Mouse (Mus musculus): ENCODE data around the gene Pten. TPM values are rescaled to one million over a fixed set of nuclear protein-coding genes. Genes with fewer than 3 reads are reported as not detected.

Gene Pten
- polyA plus RNA-seq (2012; rRNA removed), result 36.6 and 38.1 TPM in 2 replicates

DNA sequence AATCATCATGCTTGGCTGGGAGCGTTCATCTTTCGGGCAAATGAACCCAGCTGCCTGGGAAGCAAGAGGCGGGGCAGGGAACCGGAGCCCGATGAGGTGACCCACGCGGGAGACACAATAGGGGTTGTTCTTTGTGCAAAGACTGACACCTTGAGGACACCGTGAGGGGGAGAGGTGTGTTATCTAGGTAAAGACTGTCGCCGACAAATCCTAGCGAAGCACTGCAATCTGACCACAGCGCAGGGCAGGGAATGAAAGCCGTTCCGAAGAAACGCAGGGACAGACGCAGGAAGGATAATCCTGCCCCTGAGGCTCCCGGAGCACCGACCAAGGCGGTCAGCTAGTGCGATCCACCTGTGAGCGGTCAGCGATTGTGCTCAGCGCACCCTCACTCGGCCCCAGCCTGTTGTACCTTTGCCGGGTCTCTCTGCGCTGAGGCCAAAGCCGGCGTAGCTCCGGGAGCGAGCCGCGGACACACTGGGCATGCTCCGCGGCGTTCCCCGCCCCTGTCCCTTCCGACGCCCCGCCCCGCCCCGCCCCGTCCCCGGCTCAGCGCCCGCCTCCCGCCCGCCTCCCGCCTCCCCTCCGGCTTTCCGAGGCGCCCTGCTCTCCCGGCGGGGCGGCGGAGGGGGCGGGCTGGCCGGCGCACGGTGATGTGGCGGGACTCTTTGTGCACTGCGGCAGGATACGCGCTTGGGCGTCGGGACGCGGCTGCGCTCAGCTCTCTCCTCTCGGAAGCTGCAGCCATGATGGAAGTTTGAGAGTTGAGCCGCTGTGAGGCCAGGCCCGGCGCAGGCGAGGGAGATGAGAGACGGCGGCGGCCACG is at the start of gene Pten:
Gene Pten (plus strand): TSS at position 598 of the 826 bp plus-strand sequence.
- H3K4me1 ChIP-seq (ENCODE audit: control insufficient read depth, insufficient read depth, low read length), result peaks cover 6% of the 10 kb centered on the region
- no peaks in the 10 kb centered on the region for H3K27me3 ChIP-seq (ENCODE audit: control insufficient read depth, insufficient read depth, low read length)
- WGBS, result under 1% methylated on average over 63 of the region's 77 CpGs
- TF ChIP-seq CTCF (IDR thresholded peaks at IDR 0.05; ENCODE audit: borderline replicate concordance, insufficient read depth, low read depth, low read length) (no peak), POLR2A (IDR thresholded peaks at IDR 0.05; ENCODE audit: borderline replicate concordance, insufficient read depth, low read length) (peak; percentile 78)
- peak within 1 kb of the TSS; percentile 91 for H3K4me3 ChIP-seq (replicated peaks; ENCODE audit: insufficient read depth, low read depth, low read length)
- DNase-seq, result peak; percentile 97 to 98
- H3K27ac ChIP-seq (ENCODE audit: insufficient read depth, low read length), result peak within 1 kb of the TSS; percentile 86

GRCm38 (mm10) chr19:32708996-32709395 is 48.3 kb upstream of the Pten start:
- no peaks in the 10 kb centered on the region for H3K27me3 ChIP-seq (ENCODE audit: control insufficient read depth, insufficient read depth, low read length)
- no peak for DNase-seq
- H3K4me3 ChIP-seq (replicated peaks; ENCODE audit: insufficient read depth, low read depth, low read length), result no peak overlapping the region
- H3K27ac ChIP-seq (ENCODE audit: insufficient read depth, low read length), result no peak overlapping the region
- peaks cover 7% of the 10 kb centered on the region; the same call in 1 of the 2 replicates for H3K4me1 ChIP-seq (ENCODE audit: control insufficient read depth, insufficient read depth, low read length)
- TF ChIP-seq CTCF (IDR thresholded peaks at IDR 0.05; ENCODE audit: borderline replicate concordance, insufficient read depth, low read depth, low read length) (no peak), POLR2A (IDR thresholded peaks at IDR 0.05; ENCODE audit: borderline replicate concordance, insufficient read depth, low read length) (no peak)
- 77% methylated on average over 5 of the region's 5 CpGs for WGBS

DNA sequence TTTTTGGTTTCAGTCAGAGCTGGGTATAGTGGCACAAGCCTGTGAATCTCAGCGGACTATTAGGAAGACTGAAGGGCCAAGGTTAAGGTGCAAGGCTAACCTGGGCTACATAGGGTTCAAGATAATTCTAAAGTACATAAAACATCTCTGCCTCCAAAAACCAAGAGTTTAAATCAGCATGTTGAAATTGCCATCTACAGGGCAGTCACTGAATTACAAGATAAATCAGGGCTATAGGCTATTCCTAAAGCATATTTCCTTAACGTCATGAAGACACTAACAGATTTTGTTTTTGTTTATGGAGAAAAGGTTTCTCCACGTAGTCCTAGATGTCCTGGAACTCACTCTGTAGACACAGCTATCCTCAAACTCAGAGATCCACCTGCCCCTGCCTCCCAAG is 47.0 kb upstream of the Pten start:
- no peak overlapping the region for H3K4me3 ChIP-seq (replicated peaks; ENCODE audit: insufficient read depth, low read depth, low read length)
- TF ChIP-seq CTCF (IDR thresholded peaks at IDR 0.05; ENCODE audit: borderline replicate concordance, insufficient read depth, low read depth, low read length), result 0 out of 2 replicates have a peak, but pooled peaks have one; percentile 0
- no peak for TF ChIP-seq POLR2A (IDR thresholded peaks at IDR 0.05; ENCODE audit: borderline replicate concordance, insufficient read depth, low read length)
- H3K27ac ChIP-seq (ENCODE audit: insufficient read depth, low read length), result no peak overlapping the region
- H3K4me1 ChIP-seq (ENCODE audit: control insufficient read depth, insufficient read depth, low read length), result peaks cover 7% of the 10 kb centered on the region; the same call in 1 of the 2 replicates
- DNase-seq, result peak in 1 of 2 experiments; percentile 22
- 45% methylated on average over 3 of the region's 3 CpGs for WGBS
- H3K27me3 ChIP-seq (ENCODE audit: control insufficient read depth, insufficient read depth, low read length), result no peaks in the 10 kb centered on the region

DNA sequence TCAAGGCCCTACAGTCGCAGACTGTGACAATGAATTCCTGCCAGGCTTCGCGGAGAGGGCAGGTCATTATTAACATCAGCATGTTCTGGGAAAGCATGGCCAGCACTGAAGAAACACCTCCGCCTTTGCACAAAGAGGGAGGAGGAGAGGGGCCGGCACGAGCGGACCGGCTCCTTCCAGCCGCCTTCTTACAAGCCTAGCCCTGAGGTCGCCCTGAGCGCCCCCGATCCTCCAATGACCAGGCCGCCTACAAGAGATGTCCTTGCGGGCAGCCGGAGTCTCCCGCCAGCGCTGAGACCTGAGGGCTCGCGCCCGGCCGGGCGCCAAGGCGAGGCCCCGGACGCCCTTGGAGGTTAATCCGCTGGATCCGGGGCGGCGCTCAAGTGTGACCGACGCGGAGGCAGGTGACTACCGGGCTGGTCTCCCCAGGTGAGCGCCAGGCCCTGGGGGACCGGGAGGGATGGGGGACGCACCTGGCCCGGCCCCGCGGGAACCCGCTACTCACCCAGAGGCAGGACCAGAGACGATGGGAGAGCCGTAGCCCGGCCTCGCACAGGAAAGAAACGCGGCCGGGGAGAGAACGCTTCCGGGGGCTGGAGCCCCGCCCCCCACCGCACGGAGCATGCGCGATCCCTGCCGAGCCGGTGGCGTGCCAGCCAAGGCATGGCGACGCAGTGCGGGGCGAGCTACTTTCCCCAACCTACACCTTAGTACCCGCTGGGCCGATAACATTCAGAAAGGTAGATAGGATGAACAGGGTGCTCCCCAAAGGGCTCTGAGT is 45.3 kb upstream of the Pten start:
- DNase-seq, result peak; percentile 92 to 94
- WGBS, result under 1% methylated on average over 63 of the region's 63 CpGs
- Histone ChIP-seq H3K27ac (ENCODE audit: insufficient read depth, low read length) (peak overlapping the region; percentile 95), H3K4me3 (replicated peaks; ENCODE audit: insufficient read depth, low read depth, low read length) (peak overlapping the region; percentile 94), H3K4me1 (ENCODE audit: control insufficient read depth, insufficient read depth, low read length) (peaks cover 7% of the 10 kb centered on the region; the same call in 1 of the 2 replicates), H3K27me3 (ENCODE audit: control insufficient read depth, insufficient read depth, low read length) (no peaks in the 10 kb centered on the region)
- no peak for TF ChIP-seq CTCF (IDR thresholded peaks at IDR 0.05; ENCODE audit: borderline replicate concordance, insufficient read depth, low read depth, low read length)
- TF ChIP-seq POLR2A (IDR thresholded peaks at IDR 0.05; ENCODE audit: borderline replicate concordance, insufficient read depth, low read length), result peak; percentile 98

DNA sequence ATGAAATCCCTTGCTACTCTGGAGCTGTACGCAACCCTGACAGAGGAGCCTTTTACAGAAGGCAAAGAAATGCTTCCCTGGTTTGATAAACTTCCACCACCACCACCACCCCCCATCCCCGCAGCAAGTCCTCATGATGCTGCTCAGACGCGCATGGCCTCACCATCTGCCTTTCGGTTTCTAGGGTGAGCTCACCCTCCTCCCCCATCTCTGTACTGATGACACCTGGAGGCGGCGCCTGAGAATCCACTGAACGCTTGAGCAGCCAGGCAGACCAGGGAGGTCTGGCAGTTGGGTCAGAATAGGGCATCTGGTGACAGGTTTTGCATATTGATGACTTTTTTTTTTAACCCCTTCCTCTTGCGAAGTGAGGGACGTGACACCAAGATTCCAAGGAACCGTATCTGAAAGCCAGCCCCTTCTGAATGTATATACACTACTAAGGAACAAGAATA is 44.7 kb upstream of the Pten start:
- Histone ChIP-seq H3K27me3 (ENCODE audit: control insufficient read depth, insufficient read depth, low read length) (no peaks in the 10 kb centered on the region), H3K4me3 (replicated peaks; ENCODE audit: insufficient read depth, low read depth, low read length) (peak overlapping the region; percentile 94), H3K4me1 (ENCODE audit: control insufficient read depth, insufficient read depth, low read length) (peaks cover 7% of the 10 kb centered on the region; the same call in 1 of the 2 replicates), H3K27ac (ENCODE audit: insufficient read depth, low read length) (peak overlapping the region; percentile 95)
- 1% methylated on average over 11 of the region's 11 CpGs for WGBS
- TF ChIP-seq POLR2A (IDR thresholded peaks at IDR 0.05; ENCODE audit: borderline replicate concordance, insufficient read depth, low read length) (no peak; the same call in 1 of the 2 replicates), CTCF (IDR thresholded peaks at IDR 0.05; ENCODE audit: borderline replicate concordance, insufficient read depth, low read depth, low read length) (no peak)
- DNase-seq, result peak; percentile 86 to 93

DNA sequence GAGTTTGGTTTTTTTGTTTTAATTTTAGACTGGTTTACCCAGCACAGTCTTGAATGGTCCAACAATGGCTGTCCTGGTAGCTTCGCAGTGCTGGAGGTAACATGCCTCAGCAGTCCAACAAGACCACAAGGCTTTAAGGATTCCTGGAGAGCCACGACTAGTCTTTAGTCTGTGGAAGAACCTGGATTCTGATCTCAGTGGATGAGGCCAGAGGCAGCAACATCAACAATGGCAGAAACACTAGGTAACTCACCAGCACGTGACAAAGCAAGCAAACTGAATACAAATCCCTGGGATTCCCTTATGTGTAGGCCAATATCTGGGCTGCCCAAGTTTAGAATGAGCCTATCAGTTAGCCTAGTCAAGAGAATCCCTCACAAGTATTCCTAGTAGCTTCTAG is 43.8 kb upstream of the Pten start:
- Histone ChIP-seq H3K27me3 (ENCODE audit: control insufficient read depth, insufficient read depth, low read length) (no peaks in the 10 kb centered on the region), H3K27ac (ENCODE audit: insufficient read depth, low read length) (peak overlapping the region; percentile 55), H3K4me3 (replicated peaks; ENCODE audit: insufficient read depth, low read depth, low read length) (no peak overlapping the region), H3K4me1 (ENCODE audit: control insufficient read depth, insufficient read depth, low read length) (peaks cover 7% of the 10 kb centered on the region; the same call in 1 of the 2 replicates)
- peak in 1 of 2 experiments; percentile 8 for DNase-seq
- 70% methylated on average over 3 of the region's 3 CpGs for WGBS
- TF ChIP-seq POLR2A (IDR thresholded peaks at IDR 0.05; ENCODE audit: borderline replicate concordance, insufficient read depth, low read length), result no peak
- TF ChIP-seq CTCF (IDR thresholded peaks at IDR 0.05; ENCODE audit: borderline replicate concordance, insufficient read depth, low read depth, low read length), result no peak

- Histone ChIP-seq H3K27ac (ENCODE audit: insufficient read depth, low read length) (no peak overlapping the region), H3K4me3 (replicated peaks; ENCODE audit: insufficient read depth, low read depth, low read length) (no peak overlapping the region), H3K27me3 (ENCODE audit: control insufficient read depth, insufficient read depth, low read length) (no peaks in the 10 kb centered on the region), H3K4me1 (ENCODE audit: control insufficient read depth, insufficient read depth, low read length) (peaks cover 7% of the 10 kb centered on the region; the same call in 1 of the 2 replicates)
- 1% methylated on average over 3 of the region's 3 CpGs for WGBS
- TF ChIP-seq CTCF (IDR thresholded peaks at IDR 0.05; ENCODE audit: borderline replicate concordance, insufficient read depth, low read depth, low read length) (peak; percentile 97), POLR2A (IDR thresholded peaks at IDR 0.05; ENCODE audit: borderline replicate concordance, insufficient read depth, low read length) (no peak)
- peak; percentile 83 to 86 for DNase-seq
These were observed 42.1 kb upstream of the Pten start for GRCm38 (mm10) chr19:32715201-32715600.
